Mouse (Mus musculus) neural tube, embryonic 13.5 days (tissue): Measurements from ENCODE around the gene Styx. TPM values are rescaled to one million over a fixed set of nuclear protein-coding genes. Genes with fewer than 3 reads are reported as not detected.

Source experiments
- ATAC-seq: fragments of 200-750 bp; cut with Nextera tagmentation; 2 replicates; pipeline ENCODE4 v1.8.0; 2017; ENCODE audit warnings: low read depth, mild to moderate bottlenecking, moderate TSS enrichment, moderate library complexity
- H3K27ac ChIP-seq: fragments of 300-500 bp; sonication (generic); replicated peaks from 2 replicates; pipeline ENCODE4 v1.5.1; 2015; ENCODE audit warnings: moderate library complexity, mild to moderate bottlenecking, inconsistent platforms
- H3K27me3 ChIP-seq: fragments of 300-500 bp; sonication (generic); 2 replicates; pipeline ENCODE4 v1.6.1; 2015; ENCODE audit warnings: mild to moderate bottlenecking, inconsistent platforms
- H3K36me3 ChIP-seq: fragments of 300-500 bp; sonication (generic); 2 replicates; pipeline ENCODE4 v1.6.1; 2015; ENCODE audit warnings: mild to moderate bottlenecking, inconsistent platforms
- H3K4me1 ChIP-seq: fragments of 300-500 bp; sonication (generic); replicated peaks from 2 replicates; pipeline ENCODE4 v1.6.1; 2015; ENCODE audit warnings: inconsistent platforms
- H3K4me2 ChIP-seq: fragments of 300-500 bp; sonication (generic); 2 replicates; pipeline ENCODE4 v1.6.1; 2015; ENCODE audit warnings: inconsistent platforms, mild to moderate bottlenecking, moderate library complexity
- H3K4me3 ChIP-seq: fragments of 300-500 bp; sonication (generic); 2 replicates; pipeline ENCODE4 v1.5.1; 2015; ENCODE audit warnings: mild to moderate bottlenecking, inconsistent platforms
- H3K9ac ChIP-seq: fragments of 300-500 bp; sonication (generic); 2 replicates; pipeline ENCODE4 v1.6.1; 2015; ENCODE audit warnings: moderate library complexity, mild to moderate bottlenecking, inconsistent platforms
- H3K9me3 ChIP-seq: fragments of 300-500 bp; sonication (generic); 2 replicates; pipeline ENCODE4 v1.6.1; 2016; ENCODE audit warnings: inconsistent platforms
- WGBS: fragments of 180-500 bp; shearing (Covaris S2); methylation state at CpG from one replicate; pipeline ENCODE4 v1.1.7; 2015; 5-methylcytosine and 5-hydroxymethylcytosine counted together
- polyA plus RNA-seq: library from polyadenylated mRNA; unstranded; fragments of >200 nt; fragmentation: Nextera tagmentation; extraction: Ambion mirVana; gene quantifications from 2 replicates; pipeline ENCODE4 v1.2.1, GENCODE M21; 2015

Styx gene
- polyA plus RNA-seq, 1 experiment from 2014 or later, result 68.3 TPM

DNA sequence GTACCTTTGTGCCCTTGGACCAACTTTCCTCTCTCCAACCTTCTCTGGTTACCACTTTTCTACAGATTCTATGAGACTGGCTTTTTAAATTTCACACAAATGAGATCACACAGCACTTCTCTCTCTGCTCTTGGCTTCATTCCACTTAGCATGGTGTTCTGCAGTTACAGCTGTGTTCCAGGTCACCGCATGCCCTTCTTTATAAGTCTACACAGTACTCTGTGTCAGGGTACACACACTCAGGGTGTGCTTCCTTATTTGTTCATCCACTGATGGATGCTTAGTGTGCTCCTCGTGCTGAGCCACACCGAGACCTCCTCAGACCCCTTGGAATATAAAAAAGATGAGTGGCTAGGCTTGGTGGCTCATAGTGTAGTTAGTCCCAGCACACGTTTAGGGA is 30.8 kb upstream of the Styx start:
- ATAC-seq, result no peak
- Histone ChIP-seq H3K4me1 (peaks cover 29% of the 10 kb centered on the region), H3K4me3 (no peak overlapping the region), H3K27me3 (no peaks in the 10 kb centered on the region), H3K9me3 (no peaks in the 10 kb centered on the region), H3K36me3 (no peaks in the 10 kb centered on the region), H3K4me2 (no peak overlapping the region), H3K9ac (no peak overlapping the region), H3K27ac (no peak overlapping the region)
- WGBS, result 83% methylated on average over 4 of the region's 4 CpGs

DNA sequence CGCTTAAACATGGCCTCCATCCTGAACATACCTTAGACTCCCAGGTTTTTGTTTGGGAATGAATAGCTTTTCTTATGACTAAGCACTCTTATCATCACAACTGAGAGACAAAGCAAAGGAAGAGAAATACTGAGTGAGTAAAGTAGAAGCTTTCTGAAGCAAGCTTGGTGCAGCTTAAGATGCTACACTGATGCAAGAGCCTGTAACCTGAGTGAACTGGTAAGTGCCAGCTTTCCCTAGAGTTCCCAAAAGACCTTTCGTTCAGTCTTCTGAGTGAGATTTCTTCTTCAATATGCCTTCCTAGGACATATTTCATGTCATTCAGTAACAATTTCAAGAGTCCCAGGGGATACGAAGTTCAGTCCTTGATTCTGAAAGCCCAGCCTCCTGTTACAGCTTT is 29.8 kb upstream of the Styx start:
- Histone ChIP-seq H3K36me3 (no peaks in the 10 kb centered on the region), H3K4me2 (no peak overlapping the region), H3K27me3 (no peaks in the 10 kb centered on the region), H3K4me1 (peaks cover 19% of the 10 kb centered on the region), H3K9me3 (no peaks in the 10 kb centered on the region), H3K4me3 (no peak overlapping the region), H3K27ac (no peak overlapping the region), H3K9ac (no peak overlapping the region)
- 78% methylated on average over 3 of the region's 3 CpGs for WGBS
- no peak for ATAC-seq

DNA sequence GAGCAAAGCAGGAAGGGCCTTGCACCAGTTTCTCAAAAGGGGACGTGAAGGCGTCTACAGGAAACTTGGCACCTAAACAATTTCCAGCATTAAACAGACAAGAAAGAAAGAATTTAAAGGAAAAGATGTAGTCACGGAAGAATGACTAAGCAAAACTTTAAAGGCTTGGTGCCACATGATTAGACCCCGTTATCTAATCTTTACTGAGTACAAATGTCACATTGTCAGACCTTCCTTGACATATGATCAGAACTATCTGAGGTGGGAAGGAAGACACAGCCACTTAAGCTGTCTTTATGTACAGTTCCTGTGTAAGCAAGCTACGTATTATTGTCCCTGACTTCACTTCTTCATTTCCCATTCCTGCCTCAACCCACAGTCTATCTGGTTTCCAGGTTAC is 29.3 kb upstream of the Styx start:
- no peaks in the 10 kb centered on the region for H3K36me3 ChIP-seq
- H3K4me2 ChIP-seq, result no peak overlapping the region
- WGBS, result 84% methylated on average over 5 of the region's 5 CpGs
- H3K4me3 ChIP-seq, result no peak overlapping the region
- no peaks in the 10 kb centered on the region for H3K27me3 ChIP-seq
- H3K9ac ChIP-seq, result no peak overlapping the region
- no peak for ATAC-seq
- no peak overlapping the region for H3K27ac ChIP-seq
- H3K9me3 ChIP-seq, result no peaks in the 10 kb centered on the region
- H3K4me1 ChIP-seq, result peaks cover 15% of the 10 kb centered on the region

DNA sequence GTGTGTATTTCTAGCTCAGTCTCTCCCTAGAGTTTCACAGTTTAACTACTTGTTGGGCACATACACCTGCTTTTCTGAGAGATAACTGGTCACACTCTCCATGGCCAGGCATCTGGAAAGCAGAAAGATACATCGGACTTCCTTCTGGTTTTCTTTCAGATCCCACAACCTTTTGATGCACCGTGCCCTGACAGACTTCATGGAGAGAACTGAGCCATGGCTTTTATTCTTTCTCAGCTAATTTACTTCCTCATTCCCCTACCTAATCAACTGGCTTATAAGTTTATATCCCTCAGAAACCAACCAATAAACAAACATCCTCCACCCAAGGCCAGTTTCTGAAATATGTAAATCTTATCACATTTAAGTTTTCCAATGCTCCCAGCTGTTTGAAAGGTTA is 28.4 kb upstream of the Styx start:
- no peak overlapping the region for H3K27ac ChIP-seq
- H3K9me3 ChIP-seq, result no peaks in the 10 kb centered on the region
- H3K36me3 ChIP-seq, result no peaks in the 10 kb centered on the region
- 90% methylated on average over 2 of the region's 2 CpGs for WGBS
- H3K9ac ChIP-seq, result no peak overlapping the region
- H3K4me3 ChIP-seq, result no peak overlapping the region
- no peak for ATAC-seq
- H3K4me1 ChIP-seq, result peaks cover 8% of the 10 kb centered on the region
- H3K27me3 ChIP-seq, result no peaks in the 10 kb centered on the region
- H3K4me2 ChIP-seq, result no peak overlapping the region

DNA sequence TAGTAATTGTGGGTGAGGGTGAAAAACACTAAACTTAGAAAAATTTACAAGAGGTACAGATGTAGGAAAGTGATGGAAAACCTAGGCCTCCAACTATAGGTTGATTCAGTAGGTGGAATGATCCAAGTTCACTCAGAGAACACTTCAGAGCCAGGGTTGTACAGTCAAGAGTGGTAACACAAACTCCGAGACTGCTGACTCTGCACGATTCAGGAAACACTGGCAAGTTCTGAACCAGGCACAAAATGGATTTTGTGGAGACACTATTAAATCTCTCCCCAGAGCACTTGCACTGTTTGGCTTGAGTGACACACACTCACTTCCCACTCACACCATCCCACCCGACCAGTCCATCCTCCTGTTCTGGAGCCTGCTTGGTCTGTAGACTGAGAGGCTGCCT is 27.6 kb upstream of the Styx start:
- H3K4me1 ChIP-seq, result peaks cover 6% of the 10 kb centered on the region
- ATAC-seq, result no peak
- WGBS, result 90% methylated on average over 3 of the region's 3 CpGs

DNA sequence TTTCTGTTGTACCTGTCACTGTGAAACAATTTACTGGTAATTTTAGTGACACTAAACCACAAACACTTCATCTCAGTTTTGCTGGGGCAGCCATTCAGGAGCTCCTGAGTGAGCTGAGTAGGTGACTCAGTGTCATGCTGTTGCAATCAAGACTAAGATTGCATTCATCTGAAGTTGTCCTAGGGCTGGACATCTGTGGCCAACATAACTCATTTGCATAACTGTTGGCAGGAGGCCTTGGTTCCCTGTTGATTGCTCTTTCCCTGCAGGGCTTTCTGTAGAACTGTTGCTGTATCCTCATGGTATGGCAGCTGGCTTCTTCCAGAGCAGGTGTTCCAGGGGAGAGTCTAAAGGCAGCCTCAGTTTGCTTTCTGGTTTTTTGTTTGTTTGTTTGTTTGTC is 25.4 kb upstream of the Styx start:
- no peak for ATAC-seq

More for the DNA sequence above, 27.6 kb upstream of the Styx start:
- H3K4me2 ChIP-seq, result no peak overlapping the region
- no peaks in the 10 kb centered on the region for H3K36me3 ChIP-seq
- no peak overlapping the region for H3K4me3 ChIP-seq
- no peak overlapping the region for H3K9ac ChIP-seq
- no peak overlapping the region for H3K27ac ChIP-seq
- H3K9me3 ChIP-seq, result no peaks in the 10 kb centered on the region
- no peaks in the 10 kb centered on the region for H3K27me3 ChIP-seq

DNA sequence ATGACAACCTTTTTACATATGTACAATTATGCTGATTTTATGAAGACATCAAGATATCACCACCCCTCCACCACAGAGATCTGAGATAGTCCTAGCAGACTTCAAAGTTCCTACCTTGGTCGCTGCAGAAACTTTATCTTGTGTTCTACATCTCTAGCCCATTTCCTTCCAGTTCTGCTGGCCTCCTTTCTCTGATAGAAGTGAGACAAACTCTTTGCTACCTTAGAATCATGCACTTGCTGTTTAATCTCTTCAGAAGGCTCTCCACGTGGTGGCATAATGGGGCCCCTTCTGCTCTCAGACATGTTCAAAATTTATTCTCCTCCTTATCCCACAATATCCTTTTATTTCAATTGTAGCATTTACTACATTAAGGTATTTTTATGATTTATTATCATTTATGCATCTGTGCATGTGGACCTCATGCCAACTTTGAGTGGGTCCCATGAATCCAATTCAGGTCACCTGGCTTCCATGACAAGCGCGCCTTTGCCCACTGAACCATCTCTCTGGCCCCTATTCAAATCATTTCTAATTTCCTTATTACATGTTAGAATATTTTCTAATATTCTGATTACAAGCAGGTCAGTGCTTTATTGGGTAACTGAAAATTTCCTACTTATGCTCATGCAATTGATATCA is 22.7 kb upstream of the Styx start:
- H3K4me2 ChIP-seq, result no peak overlapping the region
- 91% methylated on average over 4 of the region's 4 CpGs for WGBS
- no peak overlapping the region for H3K4me3 ChIP-seq
- H3K9ac ChIP-seq, result no peak overlapping the region
- H3K36me3 ChIP-seq, result peaks cover 19% of the 10 kb centered on the region
- peaks cover 9% of the 10 kb centered on the region for H3K4me1 ChIP-seq
- no peaks in the 10 kb centered on the region for H3K27me3 ChIP-seq
- no peaks in the 10 kb centered on the region for H3K9me3 ChIP-seq
- H3K27ac ChIP-seq, result no peak overlapping the region
- ATAC-seq, result no peak

More for the DNA sequence above, 25.4 kb upstream of the Styx start:
- no peak overlapping the region for H3K9ac ChIP-seq
- no peak overlapping the region for H3K4me2 ChIP-seq
- H3K27ac ChIP-seq, result no peak overlapping the region
- H3K4me3 ChIP-seq, result no peak overlapping the region
- H3K9me3 ChIP-seq, result no peaks in the 10 kb centered on the region
- no peaks in the 10 kb centered on the region for H3K27me3 ChIP-seq
- H3K4me1 ChIP-seq, result no peaks in the 10 kb centered on the region
- no peaks in the 10 kb centered on the region for H3K36me3 ChIP-seq

DNA sequence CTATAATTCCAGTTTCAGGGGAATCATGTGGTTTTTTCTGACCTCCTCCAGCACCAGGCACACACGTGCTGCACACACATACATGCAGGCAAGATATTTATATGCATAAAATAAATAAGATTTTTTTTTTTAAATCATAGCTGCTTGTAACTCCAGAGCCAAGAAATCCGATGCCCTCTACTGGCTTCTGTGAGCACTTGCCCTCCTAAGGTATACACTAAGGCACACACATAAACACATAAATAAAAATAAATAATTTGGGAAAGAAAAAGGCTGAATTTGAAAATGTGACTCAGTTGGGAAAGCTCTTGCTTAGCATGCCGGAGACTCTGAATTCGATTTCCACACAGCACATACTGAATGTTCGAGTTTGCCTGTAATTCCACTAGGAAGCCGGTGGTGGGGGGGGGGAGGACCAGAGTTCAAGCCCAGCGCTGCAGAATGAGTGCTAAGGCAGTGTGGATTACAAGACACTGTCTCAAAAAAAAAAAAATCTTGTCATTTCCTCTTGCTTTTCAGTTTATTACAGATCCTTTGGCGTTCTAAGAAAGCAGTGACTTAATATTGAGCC is 21.8 kb upstream of the Styx start:
- Histone ChIP-seq H3K36me3 (peaks cover 23% of the 10 kb centered on the region), H3K9me3 (no peaks in the 10 kb centered on the region), H3K9ac (peak overlapping the region; percentile 39), H3K27ac (peak overlapping the region; percentile 63), H3K4me1 (peaks cover 9% of the 10 kb centered on the region), H3K27me3 (no peaks in the 10 kb centered on the region), H3K4me2 (peak overlapping the region; percentile 49), H3K4me3 (peak overlapping the region; percentile 71)
- peak; percentile 34 for ATAC-seq
- WGBS, result 18% methylated on average over 8 of the region's 8 CpGs

DNA sequence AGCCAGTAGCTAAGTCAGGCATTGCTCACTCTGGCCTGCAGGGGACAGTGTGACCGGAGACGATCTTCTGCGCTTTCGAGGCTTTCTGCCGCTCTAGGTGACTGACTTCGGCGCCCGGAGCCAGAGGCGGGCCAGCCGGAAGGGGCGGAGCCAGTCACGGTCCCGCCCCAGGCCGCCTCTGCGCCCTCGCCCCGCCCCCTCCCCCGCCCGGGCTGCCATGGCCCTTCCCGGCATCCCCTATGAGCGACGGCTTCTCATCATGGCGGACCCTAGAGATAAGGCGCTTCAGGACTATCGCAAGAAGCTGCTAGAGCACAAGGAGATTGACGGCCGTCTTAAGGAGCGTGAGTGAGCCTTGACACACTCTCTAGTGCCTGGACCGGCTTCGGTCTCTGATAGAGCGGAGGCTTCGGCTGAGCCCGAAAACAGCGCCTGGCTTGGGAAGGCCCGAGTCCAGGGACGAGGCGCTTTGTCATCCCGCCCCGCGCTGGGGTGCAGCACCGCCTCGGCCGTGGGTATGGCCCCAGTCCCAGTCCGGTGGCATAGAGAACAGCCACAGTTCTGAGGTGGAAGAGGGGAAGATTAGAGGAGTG is 21.2 kb upstream of the Styx start, which contains the start of gene Psmc6:
Gene Psmc6, plus strand, starts transcription at position 200 of the 593 bp plus-strand sequence.
- peak within 1 kb of the TSS; percentile 88 for H3K9ac ChIP-seq
- H3K9me3 ChIP-seq, result no peaks in the 10 kb centered on the region
- peak within 1 kb of the TSS; percentile 71 for H3K4me3 ChIP-seq
- ATAC-seq, result peak; percentile 97
- H3K27ac ChIP-seq, result peak within 1 kb of the TSS; percentile 93
- H3K4me2 ChIP-seq, result peak within 1 kb of the TSS; percentile 73
- H3K4me1 ChIP-seq, result peaks cover 9% of the 10 kb centered on the region
- H3K27me3 ChIP-seq, result no peaks in the 10 kb centered on the region
- under 1% methylated on average over 44 of the region's 44 CpGs for WGBS
- H3K36me3 ChIP-seq, result peaks cover 23% of the 10 kb centered on the region

DNA sequence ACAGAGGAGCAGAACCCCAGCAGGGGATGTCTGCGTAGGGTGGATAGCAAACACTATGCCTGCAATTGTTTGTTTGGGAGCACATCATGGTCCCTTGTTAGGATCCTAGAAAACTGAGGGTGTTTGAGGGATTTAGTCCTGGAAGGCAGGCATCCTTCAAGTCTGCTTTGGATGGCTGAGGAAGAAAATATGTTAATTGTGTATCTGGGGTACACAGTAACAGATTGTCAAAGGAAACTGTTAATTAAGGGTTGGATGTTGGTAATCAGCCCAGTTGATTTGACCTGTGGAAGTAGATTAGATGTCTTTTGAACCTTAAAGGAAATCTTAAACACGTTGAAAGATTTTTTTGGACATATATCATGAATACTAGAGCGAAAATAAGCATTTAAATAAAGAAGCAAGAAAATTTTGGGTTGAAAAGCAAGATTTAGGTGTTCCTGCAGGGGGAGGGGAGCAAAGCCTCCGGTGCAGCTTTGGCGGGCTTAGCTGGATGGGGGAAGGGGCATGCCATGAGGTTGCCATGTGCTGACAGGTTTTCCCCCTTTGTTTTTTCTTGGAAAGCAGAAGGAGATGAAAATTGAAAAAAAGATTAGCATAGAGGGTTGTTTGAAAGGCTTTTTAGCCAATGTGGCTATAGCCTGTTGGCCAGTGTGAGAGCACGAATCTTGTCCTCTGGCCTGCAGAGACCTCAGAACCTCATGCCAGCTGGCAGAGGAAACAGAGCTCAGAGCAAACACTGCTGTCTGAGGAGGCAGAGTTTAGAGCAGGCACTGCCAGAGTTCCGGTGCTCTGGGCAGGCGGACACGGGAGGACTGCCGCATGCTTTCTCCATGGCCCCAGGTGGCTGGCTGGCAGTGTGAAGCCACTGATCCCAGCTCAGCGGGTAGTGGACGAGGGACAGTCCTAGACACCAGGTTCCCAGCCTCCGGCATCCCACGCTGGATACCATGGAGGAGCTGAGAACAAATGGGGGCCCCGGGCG is 13.6 kb downstream of the Styx start:
- 88% methylated on average over 16 of the region's 16 CpGs for WGBS
- no peak overlapping the region for H3K4me2 ChIP-seq
- H3K9ac ChIP-seq, result no peak overlapping the region
- H3K4me3 ChIP-seq, result no peak overlapping the region
- H3K4me1 ChIP-seq, result no peaks in the 10 kb centered on the region
- H3K9me3 ChIP-seq, result 0 out of 2 replicates have a peak, but pooled peaks cover 2% of the 10 kb centered on the region
- H3K27ac ChIP-seq, result no peak overlapping the region
- H3K36me3 ChIP-seq, result peaks cover 13% of the 10 kb centered on the region
- no peak for ATAC-seq
- H3K27me3 ChIP-seq, result no peaks in the 10 kb centered on the region

DNA sequence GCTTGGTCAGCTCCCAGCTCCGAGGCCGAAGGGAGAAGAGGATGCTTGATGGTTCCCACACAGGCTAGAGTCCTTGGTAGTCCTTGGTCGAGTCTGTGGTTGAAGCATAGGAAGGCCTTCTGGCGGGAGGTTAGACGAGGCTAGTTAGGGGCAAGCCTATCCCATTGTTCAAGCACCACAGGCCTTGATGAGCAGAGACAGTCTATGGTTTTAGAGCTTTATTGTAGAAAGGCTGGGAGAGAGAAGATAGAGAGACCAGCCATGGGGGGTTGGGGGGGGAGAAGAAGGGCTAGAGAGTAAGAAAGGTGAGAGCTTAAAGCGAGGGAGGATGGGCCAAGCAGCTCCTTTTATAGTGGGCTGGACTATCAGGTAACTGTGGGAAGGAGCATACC is 14.3 kb downstream of the Styx start:
- no peak overlapping the region for H3K4me3 ChIP-seq
- H3K4me1 ChIP-seq, result no peaks in the 10 kb centered on the region
- H3K9me3 ChIP-seq, result 0 out of 2 replicates have a peak, but pooled peaks cover 6% of the 10 kb centered on the region
- no peaks in the 10 kb centered on the region for H3K27me3 ChIP-seq
- ATAC-seq, result no peak
- no peak overlapping the region for H3K4me2 ChIP-seq
- H3K27ac ChIP-seq, result no peak overlapping the region
- H3K9ac ChIP-seq, result no peak overlapping the region
- peaks cover 17% of the 10 kb centered on the region for H3K36me3 ChIP-seq
- 86% methylated on average over 6 of the region's 6 CpGs for WGBS

DNA sequence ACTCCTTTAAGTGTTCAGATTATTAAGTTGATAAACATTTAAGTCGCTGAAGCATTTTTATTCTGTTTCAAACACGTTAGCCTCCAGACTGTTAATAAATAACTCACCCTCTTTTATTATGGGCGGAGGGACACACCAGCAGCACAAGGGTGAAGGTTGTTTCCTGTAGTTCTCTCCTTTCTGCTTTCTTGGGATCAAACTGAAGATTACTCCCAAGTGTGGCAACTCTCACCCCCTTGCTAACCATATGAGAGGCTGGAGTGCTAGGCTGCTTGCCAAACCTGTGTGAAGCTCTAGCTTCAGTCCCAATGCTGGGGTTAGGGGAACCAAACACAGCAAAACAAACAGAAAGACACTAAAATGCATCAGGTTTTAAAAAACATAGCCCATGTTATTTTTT is 27.9 kb downstream of the Styx start:
- no peaks in the 10 kb centered on the region for H3K27me3 ChIP-seq
- ATAC-seq, result no peak
- 80% methylated on average over 3 of the region's 3 CpGs for WGBS
- no peak overlapping the region for H3K27ac ChIP-seq
- no peak overlapping the region for H3K4me3 ChIP-seq
- H3K9ac ChIP-seq, result no peak overlapping the region
- H3K4me2 ChIP-seq, result no peak overlapping the region
- H3K4me1 ChIP-seq, result no peaks in the 10 kb centered on the region
- H3K9me3 ChIP-seq, result no peaks in the 10 kb centered on the region
- H3K36me3 ChIP-seq, result peaks cover 34% of the 10 kb centered on the region
